Mouse (Mus musculus): ENCODE data around the gene Slc44a4.
"Not testable (repeated sequence)": the region's sequence is repeated elsewhere in the genome, so short reads cannot be mapped to it uniquely, and the experiment has no call there.

GRCm38 (mm10) chr17:34901948-34902347, 12.3 kb upstream of the Slc44a4 start:
- TF ChIP-seq CTCF (IDR thresholded peaks at IDR 0.05; ENCODE audit: low read depth, low read length); POLR2A (IDR thresholded peaks at IDR 0.05; ENCODE audit: borderline replicate concordance, low read depth, low read length): not testable (repeated sequence)
